Mouse (Mus musculus): ENCODE measurements around the gene Oprm1. TPM values are rescaled to one million over a fixed set of nuclear protein-coding genes. Genes with fewer than 3 reads are reported as not detected.
"Not testable (repeated sequence)": the region's sequence is repeated elsewhere in the genome, so short reads cannot be mapped to it uniquely, and the experiment has no call there.

Gene Oprm1
- total and polyA plus RNA-seq, 2 experiments from 2014 or later: 2.4 to 12.3 TPM

DNA sequence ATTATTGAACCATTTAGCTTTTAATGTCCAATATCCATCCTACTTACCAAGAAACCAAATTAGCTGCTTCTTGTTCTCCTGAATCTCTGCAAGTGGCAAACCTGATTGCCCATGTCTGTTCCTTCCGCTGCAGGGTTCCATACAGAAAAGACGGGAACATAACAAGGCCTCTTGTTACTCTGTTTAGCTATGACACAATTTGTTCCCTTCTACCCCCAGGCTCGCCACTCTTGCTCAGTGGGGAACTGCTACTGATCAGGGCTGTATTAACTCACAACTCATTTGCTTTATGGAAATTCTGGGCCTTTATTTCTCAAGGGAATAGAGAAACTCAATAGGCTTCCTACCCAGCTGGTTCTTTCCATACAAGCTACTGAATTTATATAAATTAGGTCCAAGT is 97.5 kb downstream of the Oprm1 start:
- no peaks in the 10 kb centered on the region for H3K9me3 ChIP-seq (ENCODE audit: low read length)
- H3K27me3 ChIP-seq (ENCODE audit: insufficient read depth, low read length): no peaks in the 10 kb centered on the region
- no peak overlapping the region for H3K4me2 ChIP-seq (ENCODE audit: low read depth)
- no peak for TF ChIP-seq CTCF (IDR thresholded peaks at IDR 0.05; ENCODE audit: low read depth)
- H3K9ac ChIP-seq: no peak overlapping the region
- no peaks in the 10 kb centered on the region for H3K36me3 ChIP-seq (ENCODE audit: insufficient read depth)
- no peak overlapping the region for H3K27ac ChIP-seq (ENCODE audit: low read depth, low read length)
- no peak for ATAC-seq
- H3K4me3 ChIP-seq (ENCODE audit: low read depth, low read length): no peak overlapping the region
- DNase-seq: no peak
- H3K4me1 ChIP-seq (ENCODE audit: insufficient read depth): no peaks in the 10 kb centered on the region
- 25% methylated on average over 3 of the region's 3 CpGs for WGBS

DNA sequence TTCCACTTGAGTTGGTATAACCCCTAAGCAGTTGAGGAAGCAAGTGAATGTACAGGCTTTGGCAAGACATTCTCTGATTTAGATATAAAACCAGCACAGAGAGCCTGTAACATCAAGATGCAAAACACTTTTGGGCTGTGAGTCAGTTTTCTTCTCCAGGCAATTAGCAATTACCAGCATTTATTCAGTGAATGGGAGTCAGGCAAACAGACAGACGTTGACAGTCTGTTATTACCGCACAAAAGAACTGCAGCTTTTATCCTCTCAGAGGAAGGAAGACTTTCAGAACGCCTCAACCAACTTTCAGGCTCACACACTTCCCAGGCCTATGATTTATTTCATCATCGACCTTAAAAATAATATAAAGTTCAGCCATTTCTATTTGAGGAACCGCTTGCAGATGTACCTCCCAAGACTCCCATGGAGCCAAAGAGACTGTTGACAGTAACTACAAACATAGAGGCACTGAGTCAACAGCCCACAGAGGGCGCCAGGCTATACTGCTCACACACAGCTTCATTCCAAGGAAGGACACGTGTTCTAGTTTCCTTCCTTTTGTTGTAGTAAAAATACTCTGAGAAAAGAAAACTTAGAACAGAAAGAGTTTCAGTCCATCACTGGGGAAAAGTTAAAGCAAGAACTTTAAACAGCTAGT is 113.2 kb downstream of the Oprm1 start:
- ATAC-seq: peak; percentile 95
- Histone ChIP-seq H3K9me3 (ENCODE audit: low read length) (no peaks in the 10 kb centered on the region), H3K27ac (ENCODE audit: low read depth, low read length) (peak overlapping the region; percentile 35; the same call in 1 of the 2 replicates), H3K9ac (no peak overlapping the region), H3K4me3 (ENCODE audit: low read depth, low read length) (no peak overlapping the region), H3K36me3 (ENCODE audit: insufficient read depth) (no peaks in the 10 kb centered on the region), H3K4me1 (ENCODE audit: insufficient read depth) (no peaks in the 10 kb centered on the region), H3K4me2 (ENCODE audit: low read depth) (no peak overlapping the region), H3K27me3 (ENCODE audit: insufficient read depth, low read length) (no peaks in the 10 kb centered on the region)
- TF ChIP-seq CTCF (IDR thresholded peaks at IDR 0.05; ENCODE audit: low read depth): peak; percentile 20; the same call in 1 of the 2 replicates
- DNase-seq: peak; percentile 50
- 51% methylated on average over 7 of the region's 7 CpGs for WGBS

DNA sequence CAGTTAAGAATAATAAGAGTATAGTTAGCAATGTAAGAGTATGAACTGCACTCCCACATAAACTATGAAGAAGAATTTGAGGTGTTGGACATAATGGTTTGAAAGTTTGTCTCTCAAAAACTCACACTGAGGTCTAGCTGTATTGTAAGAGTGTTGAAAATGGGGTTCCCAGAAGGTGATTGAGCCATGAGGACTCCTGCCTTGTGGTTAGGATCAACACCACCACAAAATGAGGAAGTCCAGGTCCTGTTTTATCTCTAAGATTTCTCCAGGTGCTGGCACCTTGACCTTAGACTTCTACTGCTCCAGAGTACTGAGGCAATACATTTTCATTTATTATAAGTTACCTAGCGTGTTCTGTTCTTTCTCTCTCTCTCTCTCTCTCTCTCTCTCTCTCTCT is 115.6 kb downstream of the Oprm1 start:
- no peak for ATAC-seq
- Histone ChIP-seq H3K27ac (ENCODE audit: low read depth, low read length) (no peak overlapping the region), H3K27me3 (ENCODE audit: insufficient read depth, low read length) (no peaks in the 10 kb centered on the region), H3K36me3 (ENCODE audit: insufficient read depth) (no peaks in the 10 kb centered on the region), H3K9me3 (ENCODE audit: low read length) (no peaks in the 10 kb centered on the region), H3K9ac (no peak overlapping the region), H3K4me1 (ENCODE audit: insufficient read depth) (no peaks in the 10 kb centered on the region), H3K4me3 (ENCODE audit: low read depth, low read length) (no peak overlapping the region), H3K4me2 (ENCODE audit: low read depth) (no peak overlapping the region)
- no peak for DNase-seq
- 100% methylated on average over 1 of the region's 1 CpGs for WGBS
- no peak for TF ChIP-seq CTCF (IDR thresholded peaks at IDR 0.05; ENCODE audit: low read depth)

DNA sequence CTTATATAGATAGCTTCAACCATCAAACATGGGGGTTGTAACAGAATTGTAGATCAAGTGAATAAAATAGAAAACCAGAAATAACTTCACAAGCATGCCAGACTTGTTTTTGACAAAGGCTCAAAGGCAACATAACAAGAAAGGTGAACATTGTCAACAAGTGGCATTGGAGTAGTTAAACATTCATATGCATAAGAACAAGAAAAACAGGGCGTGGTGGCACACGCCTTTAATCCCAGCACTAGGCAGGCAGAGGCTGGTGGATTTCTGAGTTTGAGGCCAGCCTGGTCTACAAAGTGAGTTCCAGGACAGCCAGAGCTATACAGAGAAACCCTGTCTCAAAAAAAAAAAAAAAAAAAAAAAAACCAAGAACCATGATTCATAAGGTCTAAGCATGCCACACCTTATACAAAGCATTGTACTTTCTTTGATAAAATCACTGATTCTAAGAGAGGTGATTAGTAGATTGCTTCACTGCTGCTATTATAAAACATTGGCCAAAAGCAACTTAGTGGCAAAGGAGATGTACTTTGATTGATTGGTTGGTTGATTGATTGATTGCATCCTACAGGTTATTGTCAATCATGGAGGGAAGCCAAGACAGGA is 120.1 kb downstream of the Oprm1 start:
- Histone ChIP-seq H3K4me1 (ENCODE audit: insufficient read depth) (no peaks in the 10 kb centered on the region), H3K27me3 (ENCODE audit: insufficient read depth, low read length) (no peaks in the 10 kb centered on the region), H3K4me2 (ENCODE audit: low read depth) (no peak overlapping the region), H3K36me3 (ENCODE audit: insufficient read depth) (no peaks in the 10 kb centered on the region), H3K27ac (ENCODE audit: low read depth, low read length) (no peak overlapping the region), H3K4me3 (ENCODE audit: low read depth, low read length) (no peak overlapping the region), H3K9ac (no peak overlapping the region), H3K9me3 (ENCODE audit: low read length) (no peaks in the 10 kb centered on the region)
- DNase-seq (no peak), ATAC-seq (no peak)
- TF ChIP-seq CTCF (IDR thresholded peaks at IDR 0.05; ENCODE audit: low read depth): no peak
- WGBS: 93% methylated on average over 2 of the region's 2 CpGs

DNA sequence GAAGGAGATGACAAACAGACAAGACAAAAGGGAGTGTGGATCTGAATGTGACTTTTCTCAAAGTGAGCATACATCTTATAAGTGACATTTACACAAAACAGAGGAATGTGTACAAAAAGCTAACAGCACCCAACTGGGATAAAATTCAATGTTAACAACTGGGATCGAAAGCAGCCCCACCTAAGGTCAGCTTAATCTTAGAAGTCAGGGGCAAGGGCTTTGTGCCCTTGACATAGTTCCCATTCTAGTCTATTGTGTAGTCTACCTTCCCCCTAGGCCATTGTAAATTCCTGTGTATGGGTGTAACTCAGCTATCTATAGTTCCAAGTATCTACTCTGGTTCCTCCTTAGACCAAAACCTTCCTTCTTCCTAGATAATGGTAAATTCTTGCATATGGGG is 123.7 kb downstream of the Oprm1 start:
- not testable (repeated sequence) for H3K36me3 ChIP-seq (ENCODE audit: insufficient read depth); ATAC-seq; H3K4me1 ChIP-seq (ENCODE audit: insufficient read depth); H3K4me2 ChIP-seq (ENCODE audit: low read depth); H3K27me3 ChIP-seq (ENCODE audit: insufficient read depth, low read length); H3K4me3 ChIP-seq (ENCODE audit: low read depth, low read length); DNase-seq; H3K9me3 ChIP-seq (ENCODE audit: low read length); H3K27ac ChIP-seq (ENCODE audit: low read depth, low read length); H3K9ac ChIP-seq
- WGBS: 94% methylated on average over 1 of the region's 1 CpGs

DNA sequence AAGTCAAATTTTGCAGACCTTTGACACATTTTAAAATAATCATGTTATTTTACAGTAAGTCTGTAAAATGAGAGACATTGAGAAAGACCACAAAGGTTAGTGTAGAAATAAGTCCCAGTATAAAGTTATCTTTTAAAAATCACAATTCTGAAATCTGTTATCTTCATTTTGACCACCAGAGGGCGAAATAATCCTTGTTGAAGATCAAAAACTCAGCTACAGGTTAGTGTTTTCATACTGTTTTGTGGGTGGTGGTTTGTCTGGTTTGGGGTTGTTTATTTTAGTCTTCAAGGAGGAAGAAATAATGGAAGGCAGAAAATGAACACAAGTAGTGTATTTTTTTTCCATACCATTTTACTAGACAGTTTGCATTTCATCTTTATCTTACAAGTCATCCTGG is 127.2 kb downstream of the Oprm1 start:
- Histone ChIP-seq H3K9me3 (ENCODE audit: low read length) (no peaks in the 10 kb centered on the region), H3K4me3 (ENCODE audit: low read depth, low read length) (no peak overlapping the region), H3K27me3 (ENCODE audit: insufficient read depth, low read length) (no peaks in the 10 kb centered on the region), H3K4me1 (ENCODE audit: insufficient read depth) (no peaks in the 10 kb centered on the region), H3K27ac (ENCODE audit: low read depth, low read length) (no peak overlapping the region), H3K4me2 (ENCODE audit: low read depth) (no peak overlapping the region), H3K9ac (no peak overlapping the region), H3K36me3 (ENCODE audit: insufficient read depth) (no peaks in the 10 kb centered on the region)
- peak; percentile 72 for TF ChIP-seq CTCF (IDR thresholded peaks at IDR 0.05; ENCODE audit: low read depth)
- 0% methylated on average over 1 of the region's 1 CpGs for WGBS
- peak; percentile 38; the same call in 1 of the 2 replicates for ATAC-seq
- peak; percentile 67 for DNase-seq

DNA sequence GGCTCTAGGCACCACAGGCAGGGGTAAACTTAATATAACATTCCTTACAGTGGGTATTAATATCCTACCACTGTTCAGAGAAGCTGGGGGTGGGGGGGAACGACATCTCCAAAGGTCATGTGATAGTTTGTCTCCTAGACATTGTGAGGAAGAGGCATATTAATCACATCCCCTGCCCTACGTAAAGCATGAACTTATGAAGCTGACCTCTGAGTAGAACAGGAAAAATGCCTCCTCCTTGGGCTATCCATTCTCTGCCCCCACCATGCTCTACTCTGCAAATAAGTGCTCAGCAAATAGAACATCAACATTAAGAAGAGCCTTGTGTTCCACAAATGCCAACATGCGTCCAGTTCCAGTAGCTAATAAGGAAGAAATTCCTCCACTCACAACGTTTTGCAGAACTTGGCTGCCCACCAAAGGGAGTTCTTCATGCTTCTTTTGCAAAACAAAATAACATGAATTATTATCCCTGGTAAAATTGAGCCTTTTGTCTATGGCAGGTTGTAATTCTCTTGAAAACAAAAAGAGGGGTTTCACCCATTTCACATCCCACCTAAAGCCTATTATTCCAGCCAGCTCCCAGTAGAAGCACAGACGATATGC is 131.4 kb downstream of the Oprm1 start:
- H3K4me2 ChIP-seq (ENCODE audit: low read depth): no peak overlapping the region
- DNase-seq (no peak), ATAC-seq (no peak)
- no peak overlapping the region for H3K9ac ChIP-seq
- no peak overlapping the region for H3K27ac ChIP-seq (ENCODE audit: low read depth, low read length)
- WGBS: 48% methylated on average over 5 of the region's 5 CpGs
- H3K36me3 ChIP-seq (ENCODE audit: insufficient read depth): no peaks in the 10 kb centered on the region
- H3K27me3 ChIP-seq (ENCODE audit: insufficient read depth, low read length): no peaks in the 10 kb centered on the region
- TF ChIP-seq CTCF (IDR thresholded peaks at IDR 0.05; ENCODE audit: low read depth): no peak
- no peaks in the 10 kb centered on the region for H3K9me3 ChIP-seq (ENCODE audit: low read length)
- H3K4me1 ChIP-seq (ENCODE audit: insufficient read depth): no peaks in the 10 kb centered on the region
- no peak overlapping the region for H3K4me3 ChIP-seq (ENCODE audit: low read depth, low read length)

Measured in forebrain, postnatal 0 days (tissue).